Mouse (Mus musculus) brain, adult 2 months (tissue): Measurements from ENCODE around the gene Iffo2.
A peak's percentile ranks its signal among the peaks of the same experiment; 100 is the strongest.

Experiments
- DNase-seq: peaks from one replicate; pipeline ENCODE4 v3.0.0; 2011; ENCODE audit warnings: low read depth, low spot score

Gene Iffo2

DNA sequence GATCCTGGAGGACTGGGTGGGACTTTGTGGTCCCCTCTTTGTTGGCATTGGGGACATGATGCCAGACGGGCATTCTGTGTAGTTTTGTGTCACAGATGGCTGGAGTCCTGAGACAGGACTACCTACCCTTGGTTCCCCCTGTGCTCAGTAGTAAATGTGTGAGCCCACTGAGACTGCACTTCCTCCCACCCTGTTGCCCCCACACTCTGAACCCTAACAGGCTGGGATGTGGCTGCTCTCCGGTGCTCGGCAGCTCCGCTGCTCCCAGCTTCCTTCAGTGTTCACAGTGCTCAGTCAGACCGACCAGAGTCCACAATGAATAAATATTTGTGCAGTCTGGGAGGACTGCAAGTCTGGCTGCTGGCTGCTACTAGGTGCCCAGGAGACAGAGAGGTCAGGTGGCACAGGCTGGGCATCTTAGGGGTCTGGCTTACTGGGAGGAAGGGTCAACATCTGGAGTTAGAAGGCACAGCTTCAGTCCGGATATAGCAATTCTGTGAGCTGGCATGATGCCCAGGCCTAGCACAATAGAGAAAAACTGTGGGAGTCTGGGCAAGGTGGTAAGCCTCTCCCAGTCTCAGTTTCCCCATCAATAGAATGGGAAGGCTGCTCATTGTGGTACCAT lies 51.2 kb downstream of the Iffo2 start:
- no peak for DNase-seq

DNA sequence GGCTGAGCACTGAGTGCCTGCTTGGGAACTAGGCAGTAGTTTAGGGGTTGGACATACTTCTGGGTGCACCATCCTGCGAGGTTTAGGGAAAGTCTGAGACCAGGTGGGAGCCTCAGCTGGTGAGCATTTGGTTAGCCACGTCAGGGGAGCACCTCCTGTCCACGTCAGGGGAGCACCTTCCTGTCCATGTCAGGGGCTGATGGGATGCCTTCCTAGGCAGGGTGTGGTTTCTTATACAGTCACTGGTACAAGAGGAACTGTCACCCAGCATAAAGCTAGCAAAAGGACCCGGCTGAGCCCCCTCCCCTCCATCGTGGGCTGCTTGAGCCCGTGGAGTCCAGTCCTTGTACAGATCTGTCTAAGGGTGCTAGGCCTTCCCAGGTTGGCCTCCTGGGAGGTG lies 52.0 kb downstream of the Iffo2 start:
- no peak for DNase-seq

DNA sequence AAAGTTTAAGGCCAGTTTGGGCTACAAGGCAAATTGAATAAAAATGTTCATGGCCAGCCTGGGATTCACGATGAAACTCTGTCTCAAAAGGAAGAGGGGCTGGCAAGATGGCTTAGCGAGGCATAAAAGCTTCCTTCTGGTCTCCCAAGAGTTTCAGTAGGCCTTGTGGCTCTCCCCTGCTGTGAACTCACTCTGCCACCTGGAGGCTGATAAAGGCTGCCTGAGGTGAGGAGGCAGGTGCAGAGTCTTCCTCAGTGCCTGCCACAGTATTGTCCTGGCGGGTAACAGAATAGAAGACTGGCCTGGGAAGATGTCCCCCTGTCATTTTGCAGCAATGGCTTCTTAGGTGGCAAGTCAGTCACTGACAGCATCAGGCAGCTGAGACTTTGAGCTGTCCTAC lies 52.6 kb downstream of the Iffo2 start:
- DNase-seq, result no peak

DNA sequence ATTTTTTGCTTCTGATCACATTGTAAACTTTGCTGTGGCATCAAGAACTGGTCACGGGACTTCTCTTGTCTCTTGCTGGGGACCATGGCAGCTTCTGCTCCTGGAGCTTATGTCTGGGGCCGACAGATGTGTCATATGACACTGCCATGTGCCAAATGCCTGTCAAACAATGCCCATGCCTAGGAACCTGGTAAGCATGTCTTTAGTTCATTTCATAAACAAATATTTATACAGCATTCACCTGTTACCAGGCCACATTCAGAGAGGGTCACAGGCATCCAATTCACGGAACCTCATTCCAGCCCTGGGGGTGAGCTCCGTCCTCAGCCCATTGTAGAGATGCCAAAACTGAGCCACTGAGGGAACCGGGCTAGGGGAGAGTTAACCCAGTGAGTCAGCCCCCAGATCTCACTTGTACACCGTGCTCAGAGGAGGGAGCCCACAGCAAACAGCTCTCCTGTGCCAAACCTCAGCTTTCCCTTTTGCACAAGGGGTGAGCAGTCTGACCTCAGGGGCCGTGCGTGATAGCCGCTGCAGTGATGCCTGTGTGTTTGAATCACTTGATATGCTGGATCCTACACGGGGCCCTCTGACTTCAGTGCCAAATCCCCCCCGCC lies 53.4 kb downstream of the Iffo2 start:
- DNase-seq, result no peak

DNA sequence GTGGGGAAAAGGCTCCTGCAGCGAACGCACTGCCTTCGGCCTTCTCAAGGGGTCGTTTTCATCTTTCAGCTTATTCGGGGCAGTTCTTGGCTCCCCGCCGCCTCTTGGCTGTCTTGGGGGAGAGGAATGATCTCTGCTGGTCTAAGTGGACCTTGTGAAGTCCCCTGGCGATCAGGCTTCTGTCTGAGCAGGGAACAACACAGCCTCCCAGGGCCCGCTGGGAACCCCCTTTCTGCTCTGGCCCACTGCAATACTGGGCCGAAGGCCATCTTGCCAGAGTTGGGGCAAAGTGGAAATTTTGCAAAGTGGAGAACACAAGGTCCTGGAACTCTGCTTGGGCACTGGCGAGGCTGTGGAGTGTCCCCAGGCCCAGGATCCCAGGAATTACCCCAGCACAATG lies 54.4 kb downstream of the Iffo2 start:
- no peak for DNase-seq

DNA sequence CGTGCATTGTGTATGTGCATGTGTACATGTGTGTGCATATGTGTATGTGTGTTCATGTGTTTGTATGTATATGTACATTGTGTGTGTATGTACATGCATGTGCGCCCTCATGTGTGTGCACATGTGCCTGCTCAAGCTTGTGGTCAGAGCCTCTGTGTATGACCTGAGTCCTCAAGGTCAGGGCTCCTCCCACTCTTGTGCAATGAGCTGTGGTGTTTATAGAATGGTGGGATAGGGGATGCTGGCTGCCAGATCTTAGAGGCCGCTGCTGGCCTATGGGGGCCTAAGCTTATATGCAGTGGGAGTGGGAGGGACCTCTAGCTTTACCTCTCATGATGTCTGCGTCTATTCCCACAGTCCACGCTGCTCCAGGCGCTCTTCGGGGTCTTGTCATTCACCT lies 55.4 kb downstream of the Iffo2 start:
- no peak for DNase-seq

DNA sequence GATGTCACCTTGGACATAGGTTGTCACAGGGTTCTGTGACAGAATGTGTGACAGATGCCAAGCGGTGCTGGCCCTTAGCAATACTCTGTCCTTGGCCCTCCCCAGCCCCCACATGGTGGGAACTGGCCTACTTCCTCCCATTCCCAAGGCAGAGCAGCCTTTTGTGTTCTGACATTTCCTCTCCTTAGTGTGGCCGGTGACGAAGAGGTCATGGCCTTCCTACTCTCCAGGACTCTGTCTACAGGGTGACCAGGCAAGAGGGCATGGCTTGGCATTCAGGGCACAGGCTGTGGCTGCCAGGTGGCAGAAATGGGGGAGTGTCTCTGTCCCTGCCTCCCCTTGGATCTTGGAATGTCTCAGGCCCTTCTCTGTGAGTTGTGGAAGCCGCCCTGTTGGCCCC lies 57.0 kb downstream of the Iffo2 start:
- DNase-seq, result peak; percentile 77

DNA sequence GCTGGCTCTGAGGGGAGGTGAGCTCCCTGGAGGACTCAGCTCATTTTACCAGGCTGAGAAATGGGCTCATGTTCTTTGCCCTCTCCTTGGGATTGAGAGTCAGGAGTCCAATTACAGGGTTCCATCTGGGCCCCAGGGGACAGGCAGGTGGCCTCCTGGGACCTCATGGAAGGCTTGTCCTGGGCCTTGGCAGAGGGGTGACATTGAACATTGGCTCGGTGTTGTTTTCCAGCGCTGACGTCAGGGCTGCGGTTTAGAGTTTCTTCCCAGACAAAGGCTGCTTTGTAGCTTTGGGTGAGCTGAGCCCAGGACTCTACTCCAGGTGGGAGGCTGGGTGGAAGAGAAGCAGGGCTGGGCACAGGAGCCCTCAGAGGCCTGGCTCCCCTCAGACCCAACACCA lies 57.4 kb downstream of the Iffo2 start:
- DNase-seq, result no peak

DNA sequence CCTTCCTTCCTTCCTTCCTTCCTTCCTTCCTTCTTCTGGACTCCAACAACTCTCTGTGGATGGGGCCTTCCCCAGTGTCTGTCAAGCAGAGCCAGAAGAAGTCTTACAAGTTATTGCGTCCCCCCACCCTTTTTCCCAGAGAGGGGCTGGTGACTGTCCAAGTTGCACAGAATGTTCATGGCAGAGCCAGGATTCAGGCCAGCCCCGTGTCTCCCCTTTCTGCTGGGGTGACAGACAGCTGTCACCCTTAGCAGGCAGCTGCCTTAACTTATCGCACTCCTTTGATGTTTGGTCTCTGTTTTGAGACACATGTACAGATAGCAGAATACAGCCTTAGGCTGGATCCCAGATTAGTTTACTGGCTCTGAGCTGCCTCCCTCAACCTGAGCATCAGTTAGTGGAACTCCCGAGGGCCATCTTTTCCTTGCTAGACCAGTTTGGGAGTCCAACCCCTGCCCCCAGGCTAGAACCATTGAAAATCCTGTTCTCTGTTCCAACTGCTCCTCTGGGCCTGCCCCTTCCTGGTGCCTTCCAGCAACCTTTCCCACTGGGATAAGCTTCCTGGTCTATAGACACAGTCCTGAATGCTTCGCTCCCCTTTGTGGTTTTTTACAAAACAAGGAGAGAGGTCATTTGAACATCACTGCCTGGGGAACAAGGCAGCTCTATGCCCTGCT lies 59.1 kb downstream of the Iffo2 start:
- no peak for DNase-seq

DNA sequence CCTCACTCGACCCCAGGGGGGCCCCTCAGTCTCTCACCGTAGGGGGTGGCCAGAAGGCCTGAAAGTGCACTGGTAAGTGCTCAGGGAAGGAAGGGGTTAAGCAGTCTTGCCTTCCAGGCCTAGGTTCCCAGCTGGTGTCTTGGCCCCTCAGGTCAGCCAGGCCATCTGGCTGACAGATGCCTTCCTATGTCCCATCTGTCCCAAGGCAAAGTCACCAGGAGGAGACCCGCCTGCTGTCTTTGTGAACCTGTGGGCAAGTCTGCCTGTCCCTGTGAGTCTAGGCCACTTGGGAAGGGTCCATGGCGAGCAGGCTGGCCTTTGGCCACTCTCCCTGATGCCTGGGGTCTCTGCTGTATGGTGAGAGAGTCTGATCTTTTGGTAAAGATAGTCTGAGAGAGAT lies 60.1 kb downstream of the Iffo2 start:
- peak; percentile 96 for DNase-seq

DNA sequence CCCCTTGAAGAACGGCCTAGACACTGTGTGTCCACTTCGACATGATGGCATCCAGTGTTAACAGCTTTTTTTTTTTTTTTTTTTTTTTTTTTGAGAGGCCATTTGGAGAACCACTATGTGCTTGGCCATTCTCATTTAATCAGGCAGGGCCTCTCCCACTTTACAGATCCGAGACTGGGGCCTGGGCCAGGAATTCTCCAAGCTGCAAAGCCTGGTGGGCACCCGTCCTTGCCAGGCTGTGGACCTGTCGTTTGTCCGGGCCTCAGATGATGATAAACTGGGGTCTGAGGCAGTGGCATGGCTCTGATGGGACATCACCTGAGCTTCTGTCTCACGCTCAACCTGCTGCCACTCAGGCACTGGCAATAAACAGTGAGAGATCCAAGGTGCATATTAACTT lies 62.5 kb downstream of the Iffo2 start:
- DNase-seq, result no peak

DNA sequence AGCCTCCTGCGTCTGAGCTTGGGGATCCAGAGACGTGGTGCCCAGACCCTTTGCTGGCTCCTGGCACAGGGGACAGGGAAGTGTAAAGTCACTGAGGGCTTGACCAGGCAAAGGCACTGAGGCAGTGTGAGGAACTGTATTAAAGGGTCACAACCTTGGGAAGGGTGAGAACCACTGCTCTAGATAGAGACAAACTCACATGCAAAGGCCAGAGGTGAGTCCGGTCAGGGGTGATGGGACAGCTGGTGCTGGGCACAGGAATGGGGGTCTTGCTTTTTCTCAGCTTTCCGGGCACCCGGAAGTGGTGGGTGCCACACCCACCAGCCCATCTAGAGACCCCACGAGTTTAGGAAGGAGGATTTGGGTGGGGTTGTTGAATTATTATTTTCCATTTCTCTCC lies 63.0 kb downstream of the Iffo2 start:
- no peak for DNase-seq

DNA sequence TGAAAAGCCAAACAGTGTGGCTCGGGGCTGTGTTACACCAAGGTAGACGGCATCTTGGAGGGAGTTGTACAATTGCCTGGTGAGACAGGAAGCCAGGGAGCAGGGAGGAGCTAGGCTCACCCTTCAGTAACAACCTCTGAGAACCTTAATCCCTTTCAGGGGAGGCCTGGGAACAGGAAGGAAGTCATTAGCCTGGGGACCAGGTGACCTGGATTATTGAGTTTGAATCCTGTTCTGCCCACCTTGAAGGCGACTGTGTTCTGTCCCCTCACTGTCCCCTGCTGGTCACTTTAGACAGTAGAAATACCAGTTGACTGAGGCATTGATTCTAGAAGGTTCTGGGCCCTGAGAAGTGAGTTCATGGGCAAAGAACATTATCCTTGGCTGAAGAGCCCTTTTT lies 63.7 kb downstream of the Iffo2 start:
- DNase-seq, result no peak

DNA sequence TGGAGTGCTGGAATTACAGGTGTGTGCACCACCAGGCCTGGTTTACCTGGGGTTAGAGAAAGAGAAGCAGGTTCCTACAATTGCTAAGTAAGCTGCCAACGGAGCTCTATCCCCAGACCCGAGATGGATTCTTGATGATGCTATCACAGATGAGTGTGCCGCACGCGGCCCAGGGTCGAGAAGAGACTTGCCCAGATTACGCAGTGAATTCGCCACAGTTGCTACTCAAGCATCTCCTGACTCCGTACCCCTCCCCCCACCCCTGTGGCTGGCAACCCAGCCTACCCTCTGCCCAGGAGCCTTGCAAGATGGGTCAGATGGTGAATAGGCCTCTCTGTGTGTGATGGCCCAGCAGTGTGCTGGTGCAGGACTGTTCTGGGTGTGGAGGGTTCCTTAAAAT lies 66.4 kb downstream of the Iffo2 start:
- peak; percentile 62 for DNase-seq

DNA sequence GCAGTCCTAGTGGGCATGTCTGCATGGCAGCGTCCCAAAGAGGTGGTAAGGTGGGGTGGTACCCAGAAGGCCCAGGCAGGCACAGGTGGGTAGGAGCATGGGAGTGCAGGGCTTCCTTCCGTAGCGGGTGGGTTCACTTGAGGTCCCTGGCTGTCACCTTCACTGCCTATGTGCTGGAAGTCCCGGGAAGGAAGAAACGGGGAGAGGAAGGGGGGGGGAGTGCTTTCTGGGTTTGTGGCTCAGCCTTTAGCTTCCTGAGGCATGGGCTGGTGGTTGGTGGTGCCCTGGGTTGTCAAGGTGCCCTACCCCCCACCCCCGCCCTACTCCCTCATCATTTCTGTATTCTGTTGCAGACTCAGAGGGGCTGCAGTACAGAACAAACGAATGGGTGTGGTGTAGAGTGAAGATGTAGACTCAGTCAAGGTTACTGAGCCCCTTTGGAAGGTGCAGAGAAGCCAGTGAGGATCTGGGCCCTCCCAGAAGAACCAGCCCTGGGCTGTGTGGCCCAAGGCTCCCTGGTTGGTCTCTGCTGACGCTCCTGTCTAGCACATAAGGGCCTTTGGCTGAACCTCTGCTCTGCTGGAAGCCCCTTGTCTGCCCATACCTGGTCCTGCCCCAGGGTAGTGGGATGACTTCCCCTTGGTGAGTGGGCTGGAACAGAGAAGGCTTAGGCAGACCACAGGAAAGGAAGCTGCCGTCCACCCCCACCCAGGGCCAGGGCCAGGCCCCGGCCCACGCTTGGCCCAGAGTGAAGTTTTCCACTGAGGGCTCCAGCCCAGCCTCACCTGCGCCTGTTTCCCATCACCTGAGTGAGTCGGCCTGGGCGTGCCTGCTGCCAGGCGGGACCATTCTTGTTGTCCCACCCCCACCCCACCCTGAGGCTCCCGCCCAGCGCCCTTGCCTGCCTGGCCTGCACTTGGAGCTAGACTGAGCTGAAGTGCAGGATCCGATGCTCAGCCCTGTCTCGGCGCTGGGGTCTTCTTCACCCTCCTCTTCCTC lies 67.2 kb downstream of the Iffo2 start:
- DNase-seq, result no peak

DNA sequence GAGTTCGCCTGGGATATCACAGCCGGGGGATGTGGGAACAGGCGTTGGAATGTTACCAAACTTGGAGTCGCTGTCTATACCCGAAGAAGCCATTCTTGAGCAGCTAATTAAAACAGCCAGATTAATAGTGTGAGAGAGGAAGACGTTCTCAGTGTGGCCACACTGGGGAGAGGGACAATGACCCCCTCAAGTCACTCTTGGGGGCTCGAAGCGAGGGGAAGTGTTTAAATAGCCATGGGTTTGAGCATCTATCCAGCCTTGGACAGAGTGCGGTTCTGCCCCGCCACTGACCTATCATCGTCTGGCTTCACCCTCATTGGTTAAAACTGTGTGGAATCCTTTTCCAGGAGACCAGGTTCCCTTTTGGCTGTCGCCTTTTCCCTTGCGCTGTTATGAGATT lies 68.0 kb downstream of the Iffo2 start:
- no peak for DNase-seq

DNA sequence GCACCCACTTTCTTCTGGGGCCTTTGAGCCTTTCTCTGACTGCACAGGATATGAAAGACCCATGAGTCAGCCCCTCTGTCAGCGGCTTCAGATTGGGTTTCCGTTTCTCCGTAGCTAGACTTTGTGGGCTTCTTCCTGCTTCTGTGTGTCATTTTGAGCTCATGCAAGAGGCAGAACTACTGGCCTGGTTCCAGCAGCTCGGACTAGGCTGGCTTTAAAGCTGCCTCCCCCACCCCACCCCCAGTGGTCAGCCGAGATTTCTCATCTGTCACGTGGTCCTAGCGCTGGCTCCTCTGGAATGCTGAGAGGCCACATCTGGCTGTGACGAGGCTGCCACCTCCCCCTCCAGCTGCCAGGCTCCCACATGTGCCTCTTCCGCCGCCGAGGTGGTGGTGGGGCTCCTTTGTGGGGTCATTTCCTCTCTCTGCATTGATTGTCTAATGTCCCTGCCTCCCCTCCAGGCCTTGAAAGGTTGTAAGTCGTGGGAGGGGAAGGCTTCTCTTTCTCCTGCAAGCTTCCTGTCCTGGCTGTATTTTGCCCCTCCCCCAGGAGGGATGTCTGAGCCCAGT lies 68.7 kb downstream of the Iffo2 start:
- peak; percentile 88 for DNase-seq

DNA sequence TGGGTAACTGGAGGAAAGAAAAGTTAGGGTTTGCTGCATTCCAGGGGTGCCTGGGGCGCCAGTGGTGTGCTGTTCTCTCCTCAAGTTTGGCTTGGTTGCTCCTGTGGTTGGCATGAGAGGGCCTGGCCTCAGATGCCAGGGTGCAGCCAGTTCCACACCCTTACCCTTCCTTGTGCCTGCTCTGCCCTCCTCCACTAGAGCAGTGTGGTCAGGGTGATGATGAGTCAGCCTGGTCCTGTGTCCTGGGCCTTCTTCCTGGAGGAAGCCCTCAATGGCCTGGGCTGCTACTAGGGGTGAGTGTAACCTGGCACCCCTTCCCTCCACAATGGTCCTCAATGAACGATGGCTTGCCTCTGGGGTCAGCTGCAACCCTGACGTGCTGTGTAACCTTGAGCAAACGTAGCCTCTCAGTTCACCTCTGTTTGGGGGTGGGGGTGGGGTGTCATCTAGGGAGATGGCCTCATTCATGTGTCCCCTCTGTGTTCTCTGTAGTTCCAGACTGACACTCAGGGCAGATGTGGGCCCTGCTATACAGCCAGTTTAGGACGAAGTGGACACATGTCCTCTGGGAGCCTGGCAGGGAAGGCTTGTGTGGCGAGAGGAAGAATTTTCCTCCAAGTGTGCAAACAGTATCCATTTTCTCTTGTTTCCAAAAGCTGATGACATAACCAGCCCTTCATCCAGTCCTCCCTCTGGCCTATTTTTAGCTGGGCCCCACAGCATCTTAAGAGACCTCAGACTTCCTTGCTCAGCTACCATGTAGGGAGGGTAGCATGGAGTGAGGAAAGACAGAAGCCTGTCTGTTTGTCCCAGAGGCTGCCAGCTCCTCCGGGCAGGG lies 71.4 kb downstream of the Iffo2 start:
- peak; percentile 75 for DNase-seq

DNA sequence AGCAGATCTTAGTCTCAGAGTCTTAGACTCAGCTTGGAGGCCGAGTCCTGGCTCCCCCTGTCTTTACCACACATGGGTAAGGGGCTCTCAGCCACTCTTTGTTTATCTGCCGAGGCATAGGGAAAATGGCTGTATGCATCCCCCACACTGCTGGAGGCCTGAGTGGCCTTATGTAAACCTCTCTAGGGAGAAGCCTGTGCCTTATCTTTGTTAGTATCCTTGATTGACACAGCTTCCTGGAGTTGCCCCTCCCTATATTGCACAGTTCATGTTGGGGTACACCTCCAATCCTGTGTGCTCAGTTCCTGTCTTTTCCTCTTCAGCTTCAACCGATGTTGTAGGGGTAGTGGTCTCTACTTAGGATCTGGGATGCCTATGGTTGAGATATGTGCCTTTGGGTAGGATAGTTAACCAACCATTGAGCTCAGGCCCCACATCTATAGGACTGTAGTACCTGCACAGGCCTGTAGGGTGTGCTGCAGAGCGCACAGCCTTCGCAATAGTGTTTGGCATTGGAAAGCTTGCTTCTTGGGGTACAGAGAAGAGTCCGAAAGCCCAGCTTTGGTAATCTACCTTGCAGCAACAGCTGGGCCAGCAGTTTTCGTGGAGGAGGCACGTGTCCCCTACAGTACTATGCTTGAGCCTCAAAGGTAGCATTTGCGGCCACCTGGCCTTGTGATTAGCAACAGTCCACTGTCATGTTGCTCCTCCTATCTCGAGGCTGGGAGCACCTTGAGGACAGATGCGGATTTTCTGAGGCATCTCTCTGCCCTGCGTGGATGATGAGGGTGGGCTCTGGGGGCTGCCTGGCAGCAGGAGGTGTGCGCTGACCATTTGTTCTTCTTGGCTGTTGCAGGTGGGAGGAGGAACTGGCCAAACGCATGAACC lies 72.3 kb downstream of the Iffo2 start, which contains the start of gene Gm21969:
Gene Gm21969, plus strand, starts transcription at position 830 of the 888 bp plus-strand sequence.
- DNase-seq, result peak; percentile 52

DNA sequence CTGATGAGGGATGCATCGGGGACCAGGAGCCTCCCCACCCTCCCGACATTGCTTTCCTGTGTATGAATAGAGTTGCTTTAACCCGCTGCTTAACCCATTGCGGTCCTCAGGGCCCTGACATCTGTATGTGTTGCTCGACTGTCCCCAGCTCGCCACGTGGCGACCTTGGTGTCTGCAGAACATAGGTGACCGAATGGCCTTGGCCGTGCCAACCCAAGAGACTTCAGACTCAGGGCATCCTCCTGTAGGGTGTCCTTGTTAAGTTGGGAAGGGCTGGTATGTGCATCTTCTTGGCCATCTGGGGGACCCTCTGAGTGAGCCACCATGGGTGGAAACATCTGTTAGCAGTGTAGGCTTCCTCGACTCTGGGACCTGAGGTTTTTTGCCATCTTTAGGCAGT lies 74.9 kb downstream of the Iffo2 start:
- DNase-seq, result no peak
